Comparison of ENCODE assay signal across 7 mouse cellular contexts in genomic region chr5:149635556-149635955, GRCm38 (mm10). TPM values are rescaled to one million over a fixed set of nuclear protein-coding genes. Genes with fewer than 3 reads are reported as not detected.
DNase-seq lines count a peak whose midpoint lies in the region; ATAC-seq and TF ChIP-seq lines count a peak whose summit lies in the region.

No protein-coding gene starts in this region.

- TF ChIP-seq POLR2A in small intestine, adult 2 months (IDR thresholded peaks at IDR 0.05; ENCODE audit: low read depth, low read length), result no peak

- TF ChIP-seq CTCF in small intestine, adult 2 months (IDR thresholded peaks at IDR 0.05; ENCODE audit: extremely low read depth, insufficient read length, insufficient replicate concordance, low read depth, low read length), result no peak

- 1% methylated on average over 24 of the region's 24 CpGs for WGBS in heart, embryonic 16.5 days
- WGBS in liver, embryonic 13.5 days (ENCODE audit: insufficient replicate concordance), result under 1% methylated on average over 24 of the region's 24 CpGs
- WGBS in small intestine, adult 2 months, result under 1% methylated on average over 24 of the region's 24 CpGs

- no peak for DNase-seq in liver, embryonic 13.5 days
- no peak for DNase-seq in cerebellum, adult 11-12 months

- no peak for ATAC-seq in megakaryocyte, adult 5-6 weeks (ENCODE audit: poor library complexity, severe bottlenecking)
- ATAC-seq in heart, embryonic 16.5 days (replicated peaks; ENCODE audit: extremely low read depth, insufficient read depth, low FRiP score), result 0 out of 2 replicates have a peak, but pooled peaks have one; percentile 1
- ATAC-seq in liver, embryonic 13.5 days (ENCODE audit: low read depth), result no peak

- H3K4me2 ChIP-seq in heart, embryonic 16.5 days (ENCODE audit: low read depth, low read length), result peak overlapping the region; percentile 90
- peak overlapping the region; percentile 96 for H3K4me2 ChIP-seq in liver, embryonic 13.5 days

- peak overlapping the region; percentile 82 for H3K27ac ChIP-seq in brown adipose tissue, adult 24 weeks (replicated peaks; ENCODE audit: low read depth, low read length)
- H3K27ac ChIP-seq in heart, embryonic 16.5 days (ENCODE audit: low read length), result peak overlapping the region; percentile 75
- H3K27ac ChIP-seq in liver, embryonic 13.5 days, result peak overlapping the region; percentile 84
- peak overlapping the region; percentile 63 for H3K27ac ChIP-seq in small intestine, adult 2 months (ENCODE audit: insufficient read depth, low read depth, low read length)

- peak overlapping the region; percentile 80 for H3K9ac ChIP-seq in heart, embryonic 16.5 days (ENCODE audit: low read length)
- peak overlapping the region; percentile 88 for H3K9ac ChIP-seq in liver, embryonic 13.5 days

- H3K4me1 ChIP-seq in megakaryocyte, embryonic 14.5 days, result peaks cover 56% of the 10 kb centered on the region
- H3K4me1 ChIP-seq in brown adipose tissue, adult 24 weeks (ENCODE audit: control insufficient read depth, insufficient read depth, insufficient read length, low read length), result peaks cover 3% of the 10 kb centered on the region; the same call in 1 of the 2 replicates
- H3K4me1 ChIP-seq in heart, embryonic 16.5 days (ENCODE audit: control insufficient read depth, insufficient read depth, low read length), result peaks cover 13% of the 10 kb centered on the region
- peaks cover 34% of the 10 kb centered on the region for H3K4me1 ChIP-seq in liver, embryonic 13.5 days (replicated peaks)
- H3K4me1 ChIP-seq in small intestine, adult 2 months (ENCODE audit: control insufficient read depth, insufficient read depth, insufficient read length, low read length), result peaks cover 5% of the 10 kb centered on the region; the same call in 1 of the 2 replicates

- no peaks in the 10 kb centered on the region for H3K27me3 ChIP-seq in megakaryocyte, embryonic 14.5 days (replicated peaks)
- H3K27me3 ChIP-seq in heart, embryonic 16.5 days (ENCODE audit: control insufficient read depth, insufficient read depth, low read length), result no peaks in the 10 kb centered on the region
- H3K27me3 ChIP-seq in liver, embryonic 13.5 days, result no peaks in the 10 kb centered on the region
- H3K27me3 ChIP-seq in small intestine, adult 2 months (ENCODE audit: control insufficient read depth, insufficient read depth, low read length), result no peaks in the 10 kb centered on the region

- peaks cover 34% of the 10 kb centered on the region for H3K36me3 ChIP-seq in megakaryocyte, embryonic 14.5 days (replicated peaks; ENCODE audit: low read length)
- peaks cover 12% of the 10 kb centered on the region for H3K36me3 ChIP-seq in heart, embryonic 16.5 days (ENCODE audit: control insufficient read depth, insufficient read depth)
- H3K36me3 ChIP-seq in liver, embryonic 13.5 days, result peaks cover 34% of the 10 kb centered on the region
- H3K36me3 ChIP-seq in small intestine, adult 2 months (ENCODE audit: control insufficient read depth, insufficient read depth, low read length), result peaks cover 11% of the 10 kb centered on the region

- H3K4me3 ChIP-seq in megakaryocyte, embryonic 14.5 days (replicated peaks), result peak overlapping the region; percentile 100
- peak overlapping the region; percentile 67 for H3K4me3 ChIP-seq in brown adipose tissue, adult 24 weeks (ENCODE audit: insufficient read depth, low read depth, low read length)
- H3K4me3 ChIP-seq in heart, embryonic 16.5 days (ENCODE audit: low read length), result peak overlapping the region; percentile 81
- peak overlapping the region; percentile 92 for H3K4me3 ChIP-seq in liver, embryonic 13.5 days (replicated peaks)
- H3K4me3 ChIP-seq in small intestine, adult 2 months (ENCODE audit: low read depth, low read length), result peak overlapping the region; percentile 79

- no peaks in the 10 kb centered on the region for H3K9me3 ChIP-seq in megakaryocyte, embryonic 14.5 days
- no peaks in the 10 kb centered on the region for H3K9me3 ChIP-seq in heart, embryonic 16.5 days (replicated peaks; ENCODE audit: control insufficient read depth, low read length)
- H3K9me3 ChIP-seq in liver, embryonic 13.5 days (replicated peaks), result no peaks in the 10 kb centered on the region

RNA-seq across cellular contexts. Expression of gene Hsph1, which starts 0.6 kb away (rescaled TPM):
- 6.8 and 12.3 TPM in 2 replicates for polyA plus RNA-seq in megakaryocyte, embryonic 14.5 days (2012; ENCODE audit: insufficient read depth, low replicate concordance)
- total RNA-seq in megakaryocyte, adult 5-6 weeks (2015), result 22.9 and 29.5 TPM in 2 replicates
- total RNA-seq in megakaryocyte, adult 5-6 weeks (2017), result 14.5 and 16.7 TPM in 2 replicates
- polyA plus RNA-seq in brown adipose tissue, adult 24 weeks (2012; ENCODE audit: insufficient read depth, insufficient read length, missing spikeins), result 40.2 and 143 TPM in 2 replicates
- polyA plus RNA-seq in heart, embryonic 16.5 days (2015; fragmentation: Nextera tagmentation; extraction: Ambion mirVana), result 27.7 and 29.1 TPM in 2 replicates
- 45.2 and 60.6 TPM in 2 replicates for polyA plus RNA-seq in liver, embryonic 13.5 days (2015; fragmentation: Nextera tagmentation; extraction: Ambion mirVana)
- polyA plus RNA-seq in small intestine, adult 2 months (2012; rRNA removed), result 4.1 and 6.6 TPM in 2 replicates

RNA-seq across cellular contexts. Expression of gene B3glct, which starts 42.5 kb away (rescaled TPM):
- 2.1 TPM in 1 of 2 replicates, not detected in the other for polyA plus RNA-seq in megakaryocyte, embryonic 14.5 days (2012; ENCODE audit: insufficient read depth, low replicate concordance)
- total RNA-seq in megakaryocyte, adult 5-6 weeks (2015), result 9.7 and 10.4 TPM in 2 replicates
- 4.8 and 8.1 TPM in 2 replicates for total RNA-seq in megakaryocyte, adult 5-6 weeks (2017)
- 12.9 and 15.2 TPM in 2 replicates for polyA plus RNA-seq in brown adipose tissue, adult 24 weeks (2012; ENCODE audit: insufficient read depth, insufficient read length, missing spikeins)
- polyA plus RNA-seq in heart, embryonic 16.5 days (2015; fragmentation: Nextera tagmentation; extraction: Ambion mirVana), result 7.3 and 7.4 TPM in 2 replicates
- 4.5 and 5.8 TPM in 2 replicates for polyA plus RNA-seq in liver, embryonic 13.5 days (2015; fragmentation: Nextera tagmentation; extraction: Ambion mirVana)
- polyA plus RNA-seq in small intestine, adult 2 months (2012; rRNA removed), result 3.5 and 4.8 TPM in 2 replicates
